Mouse (Mus musculus) lung, postnatal 10 days (tissue): ENCODE data around the gene Apba3.

ENCODE experiments used
- DNase-seq: peaks from one replicate; pipeline ENCODE4 v3.0.0; 2021

Gene Apba3

GRCm38 (mm10) chr10:81306837-81307682 lies 40.3 kb downstream of the Apba3 start:
- no peak for DNase-seq

- no peak for DNase-seq
Measured at GRCm38 (mm10) chr10:81309571-81309970, 42.8 kb downstream of the Apba3 start.

GRCm38 (mm10) chr10:81313581-81313980 lies 46.8 kb downstream of the Apba3 start:
- DNase-seq = no peak

- DNase-seq = no peak
Measured at GRCm38 (mm10) chr10:81314201-81314600, 47.4 kb downstream of the Apba3 start.

GRCm38 (mm10) chr10:81315587-81315986 lies 48.8 kb downstream of the Apba3 start:
- no peak for DNase-seq

GRCm38 (mm10) chr10:81316338-81317060 lies 49.7 kb downstream of the Apba3 start:
- peak; percentile 64 for DNase-seq

- peak; percentile 90 for DNase-seq
Measured at GRCm38 (mm10) chr10:81317273-81317672, 50.5 kb downstream of the Apba3 start.

GRCm38 (mm10) chr10:81318589-81319329 lies 52.0 kb downstream of the Apba3 start:
- DNase-seq = peak; percentile 62

- peak; percentile 62 for DNase-seq
Measured at GRCm38 (mm10) chr10:81319330-81319699, 52.6 kb downstream of the Apba3 start.

- DNase-seq = no peak
Measured at GRCm38 (mm10) chr10:81319741-81320549, 53.2 kb downstream of the Apba3 start.

- DNase-seq = peak; percentile 100
Measured at GRCm38 (mm10) chr10:81320550-81321347, 54.0 kb downstream of the Apba3 start, which contains the start of gene Cactin. Gene Cactin, plus strand, starts transcription at chr10:81321103.

- no peak for DNase-seq
Measured at GRCm38 (mm10) chr10:81321436-81321835, 54.7 kb downstream of the Apba3 start.

- no peak for DNase-seq
Measured at GRCm38 (mm10) chr10:81322444-81322843, 55.7 kb downstream of the Apba3 start.
